Mouse (Mus musculus) stomach, postnatal 0 days (tissue): ENCODE measurements around the gene Ddx39.

ENCODE experiments used
- CTCF ChIP-seq: IDR thresholded peaks from 2 replicates; pipeline ENCODE4 v1.5.1; 2016; ENCODE audit warnings: antibody characterized with exemption, low read depth, mild to moderate bottlenecking, moderate library complexity
- EP300 ChIP-seq: optimal IDR thresholded peaks from 2 replicates; pipeline ENCODE3; 2016; ENCODE audit warnings: antibody characterized with exemption

DNA sequence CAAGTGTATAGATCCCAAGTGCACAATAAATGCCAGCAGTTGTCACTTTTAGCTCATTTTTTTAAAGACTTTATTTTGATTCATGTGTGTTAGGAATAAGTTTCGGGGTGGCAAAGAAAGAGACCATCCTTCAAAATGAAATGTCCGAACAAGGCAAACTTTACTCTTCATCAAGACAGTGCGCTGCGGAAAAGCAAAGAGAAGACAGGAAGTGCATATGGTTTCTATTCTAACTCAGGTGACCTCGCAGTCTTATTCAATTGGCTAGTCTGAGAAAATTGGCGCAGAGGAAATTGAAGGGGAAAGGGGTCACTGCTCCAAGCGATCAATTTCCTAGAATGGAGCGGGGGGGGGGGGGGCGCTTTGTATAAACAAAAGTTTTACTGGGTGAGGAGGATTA is 15.4 kb upstream of the Ddx39 start:
- TF ChIP-seq CTCF = no peak
- TF ChIP-seq EP300 = no peak
